Mouse (Mus musculus) right cerebral cortex, adult 18-20 months (tissue): Measurements from ENCODE around the gene Ubap1l.

ENCODE experiments used
- DNase-seq: peaks from one replicate; pipeline ENCODE4 v3.0.0; 2022; ENCODE audit warnings: mixed read lengths

The Ubap1l gene

DNA sequence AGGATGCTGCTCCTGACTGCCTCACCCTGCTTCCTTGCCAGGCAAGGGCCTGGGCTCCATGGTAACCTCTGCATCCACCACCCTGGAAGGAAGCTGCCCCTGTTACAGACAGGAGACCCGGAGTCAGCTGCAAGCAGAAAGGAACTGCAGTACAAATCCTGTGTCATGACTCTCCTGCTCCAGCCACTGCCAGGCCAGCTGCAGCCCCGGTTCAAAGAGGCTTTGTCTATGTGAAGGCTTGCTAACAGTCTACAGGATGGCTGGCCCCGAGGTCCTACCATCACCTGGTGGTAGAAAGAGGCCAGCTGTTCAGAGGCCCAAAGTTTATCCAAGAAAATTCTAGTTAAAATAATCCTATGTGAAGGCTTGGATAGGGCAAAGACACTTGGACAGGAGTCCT, 50.5 kb downstream of the Ubap1l start:
- DNase-seq = no peak

DNA sequence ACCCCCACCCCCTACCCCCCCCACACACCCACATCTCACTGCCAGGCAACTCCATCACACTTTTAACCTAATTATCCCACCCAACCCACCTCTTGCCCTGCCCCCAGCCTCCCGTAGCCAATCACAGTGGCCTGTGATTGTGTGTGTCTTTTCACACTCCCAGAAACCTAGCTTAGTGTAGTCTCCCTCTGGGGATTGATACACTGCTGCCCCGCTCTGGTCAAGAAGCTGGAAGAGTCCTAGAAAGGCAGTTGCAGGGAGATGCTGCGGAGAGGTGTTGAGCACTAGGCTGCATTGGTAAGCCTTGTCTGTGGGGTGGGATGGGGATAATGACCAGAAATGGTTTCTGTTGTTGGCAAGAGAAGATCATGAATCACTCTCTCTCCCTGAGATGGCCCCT, 56.9 kb downstream of the Ubap1l start:
- no peak for DNase-seq

DNA sequence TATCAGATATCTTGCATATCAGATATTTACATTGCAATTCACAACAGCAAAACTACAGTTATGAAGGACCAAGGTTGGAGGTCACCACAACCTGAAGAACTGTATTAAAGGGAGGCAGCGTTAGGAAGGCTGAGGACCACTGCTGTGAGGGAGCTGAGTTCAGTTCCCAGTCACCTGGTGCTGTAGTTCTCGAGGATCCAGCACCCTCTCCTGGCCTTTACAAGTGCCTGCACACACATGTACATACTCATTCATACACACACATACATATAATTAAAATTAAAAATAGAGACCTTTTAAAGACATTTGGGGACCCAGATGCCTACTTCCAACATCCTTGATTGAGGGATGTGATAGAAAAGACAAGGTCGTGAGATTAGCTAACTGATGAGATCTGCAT, 58.8 kb downstream of the Ubap1l start:
- no peak for DNase-seq

DNA sequence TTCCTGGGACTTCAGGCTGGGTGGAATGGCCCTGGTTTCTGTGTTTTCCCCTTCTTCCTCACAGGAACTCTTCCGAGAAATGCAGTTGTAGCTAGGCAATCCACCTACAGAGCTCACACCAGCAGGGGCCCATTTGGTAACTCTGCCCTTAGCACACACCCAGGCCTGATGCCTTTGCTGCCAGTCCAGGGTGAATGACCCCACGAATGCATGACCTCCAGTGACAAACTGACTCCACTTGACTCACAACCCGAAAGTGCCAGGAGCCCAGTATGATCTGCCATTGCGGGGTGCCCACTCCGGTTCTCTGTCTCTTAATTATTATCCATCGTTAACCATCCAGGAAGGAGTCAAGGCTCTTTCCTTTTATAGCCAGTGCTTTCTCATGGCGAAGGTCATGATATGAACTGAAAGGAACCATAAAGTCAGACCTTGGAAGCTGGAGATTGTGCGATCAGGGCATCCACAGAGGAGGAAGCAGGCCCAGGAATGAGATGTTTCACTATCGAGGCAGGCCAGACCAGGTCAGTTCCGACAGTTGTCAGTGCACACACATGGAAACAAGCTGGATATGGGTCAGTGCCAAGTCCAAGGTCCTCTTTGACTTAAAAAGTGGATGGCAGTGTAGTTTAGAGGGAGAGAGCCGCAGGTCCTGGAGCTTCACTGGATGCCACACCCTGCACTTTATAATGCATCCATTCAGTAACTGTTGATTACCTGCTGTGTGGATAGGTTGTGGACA, 62.1 kb downstream of the Ubap1l start, which contains the start of gene Slc51b:
Gene Slc51b (minus strand): TSS at position 196 of the 742 bp plus-strand sequence.
- DNase-seq = no peak

- no peak for DNase-seq
Observed at GRCm38 (mm10) chr9:65424393-65424792, 63.6 kb downstream of the Ubap1l start.

- no peak for DNase-seq
Observed at GRCm38 (mm10) chr9:65427511-65427910, 66.7 kb downstream of the Ubap1l start.

DNA sequence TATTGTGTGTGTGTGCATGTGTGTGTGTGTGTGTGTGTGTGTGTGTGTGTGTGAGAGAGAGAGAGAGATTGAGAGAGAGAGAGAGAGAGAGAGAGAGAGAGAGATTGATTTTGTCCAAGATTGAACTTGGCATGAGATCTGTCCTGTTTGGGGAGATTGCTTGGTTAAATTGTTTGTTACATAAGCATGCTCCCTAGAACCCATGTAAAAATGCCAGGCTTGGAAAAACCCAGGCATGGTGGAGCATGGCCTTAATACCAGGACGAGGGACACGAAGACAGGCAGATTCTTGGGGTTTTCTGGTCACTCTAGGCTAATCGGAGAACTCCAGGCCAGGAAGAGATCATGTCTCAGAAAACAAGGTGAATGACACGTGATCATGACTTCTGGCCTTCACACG, 67.2 kb downstream of the Ubap1l start:
- no peak for DNase-seq
